Mouse (Mus musculus) B cell, adult 67 days (primary cell): ENCODE data around the gene Gm9958. TPM values are rescaled to one million over a fixed set of nuclear protein-coding genes. Genes with fewer than 3 reads are reported as not detected.

ENCODE experiments used
- total RNA-seq, 2 experiments: library from RNA; stranded (reverse); gene quantifications; 4 replicates each; pipeline ENCODE4 v1.2.4; 2023

The Gm9958 gene
- 1 to 10 TPM; 3.4 to 5.3 TPM for total RNA-seq

DNA sequence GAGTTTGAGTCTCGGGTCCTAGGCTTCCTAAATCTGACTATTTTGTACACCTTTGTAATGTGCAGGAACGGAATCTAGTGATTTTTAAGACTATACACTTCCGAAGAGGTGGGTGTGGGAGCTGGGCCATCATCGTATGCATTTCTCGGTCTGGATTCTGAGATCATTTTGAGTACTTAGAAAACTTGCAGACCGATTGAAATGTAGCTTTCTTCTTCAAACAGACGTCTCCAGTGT is at the start of gene Gm9958:
Gene Gm9958 (plus strand): TSS at position 138 of the 237 bp plus-strand sequence.

DNA sequence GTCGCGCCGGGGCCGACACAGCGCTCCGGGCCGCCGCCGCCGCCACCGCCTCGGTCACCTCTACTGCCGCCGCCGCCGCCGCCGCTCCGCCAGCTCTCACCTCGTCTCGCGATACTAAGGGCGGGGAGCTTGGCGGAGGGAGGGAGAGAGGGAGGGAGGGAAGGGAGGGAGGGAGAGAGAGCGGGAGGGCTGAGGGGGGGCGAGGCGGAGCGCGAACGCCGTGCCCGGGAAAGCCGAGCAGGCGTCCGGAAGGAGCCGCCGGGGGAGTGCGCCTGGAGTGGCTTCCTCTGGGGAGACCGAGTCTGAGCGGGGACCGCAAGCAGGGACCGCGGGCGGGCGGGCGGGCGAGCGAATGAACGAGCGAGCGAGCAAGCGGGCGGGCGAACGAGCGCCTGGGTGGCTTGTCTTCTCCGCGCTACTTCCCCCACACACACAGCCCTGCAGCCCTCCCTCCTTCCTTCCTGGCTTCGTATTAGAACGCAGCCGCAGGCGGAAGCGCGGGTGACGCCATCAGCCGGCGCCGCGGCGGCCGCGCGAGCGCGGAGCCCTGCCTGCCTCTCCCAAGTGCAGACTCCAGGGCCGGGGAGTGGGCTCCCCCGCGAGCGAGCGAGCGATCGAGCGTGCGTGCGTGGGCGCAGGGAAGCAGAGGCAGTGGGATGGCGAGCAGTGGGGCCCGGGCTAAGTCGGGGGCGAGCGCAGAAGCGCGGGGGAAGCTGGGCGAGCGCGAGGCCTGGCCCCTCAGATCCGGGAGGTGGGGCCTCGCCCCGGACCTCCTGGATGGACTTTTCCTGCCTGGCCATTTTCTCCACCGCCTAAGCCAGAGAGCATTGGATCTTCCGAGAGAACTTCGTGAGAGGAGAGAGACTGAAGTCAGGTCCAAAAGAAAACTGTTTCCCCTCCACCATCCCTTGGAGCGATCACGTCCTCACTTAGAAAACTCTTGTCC is 610 bp upstream of the Gm9958 start, which contains the start of gene Ankrd17:
Gene Ankrd17 (minus strand): TSS at position 457 of the 946 bp plus-strand sequence.

Other genes with a start within 250 kb of the Gm9958 start
- gene Cox18, start 143.2 kb upstream of the Gm9958 start, total RNA-seq: 10 to 100 TPM; 24.8 to 36.2 TPM
- gene Ankrd17, start 627 bp upstream of the Gm9958 start, total RNA-seq: 100 to 1,000 TPM; 157 to 159 TPM
- not detected for gene Alb, start 93.7 kb downstream of the Gm9958 start, total RNA-seq
- gene Afp, start 123.5 kb downstream of the Gm9958 start, total RNA-seq: 1 to 10 TPM; 4.6 to 7.2 TPM
- not detected for gene Afm, start 151.7 kb downstream of the Gm9958 start, total RNA-seq
- not detected for gene 5830473C10Rik, start 193.9 kb downstream of the Gm9958 start, total RNA-seq